In genomic region chr11:96867149-96867548, GRCm38 (mm10) we compare ENCODE assay signal across 9 mouse cellular contexts. TPM values are rescaled to one million over a fixed set of nuclear protein-coding genes. Genes with fewer than 3 reads are reported as not detected.
DNase-seq lines count a peak whose midpoint lies in the region; ATAC-seq and TF ChIP-seq lines count a peak whose summit lies in the region.
"Had no signal": no experiment of that assay in that cellular context is flagged by ENCODE, and none has a peak within 500 bp of the region (broad histone marks: within the 10 kb centered on the region; RNA-seq: fewer than 3 reads in every experiment).

No protein-coding gene starts in this region.

- TF ChIP-seq EP300 in liver, postnatal 0 days (IDR thresholded peaks at IDR 0.05; ENCODE audit: low read depth), result no peak

- DNase-seq in CD4-positive helper T cell, adult 2 months (ENCODE audit: low read depth, low spot score), result peak; percentile 64
- DNase-seq in Patski (ENCODE audit: low read depth, low spot score), result no peak
- DNase-seq in cerebellum, postnatal 36 days, result peak; percentile 73 to 80
- peak; percentile 71 for DNase-seq in gastrocnemius, adult 2 months
- DNase-seq in liver, postnatal 0 days, result peak; percentile 77
- DNase-seq in yolk sac, embryonic 10.5 days (ENCODE audit: low spot score), result peak; percentile 25

- H3K4me2 ChIP-seq in kidney, embryonic 14.5 days (replicated peaks; ENCODE audit: low read depth, low read length), result no peak overlapping the region
- H3K4me2 ChIP-seq in liver, postnatal 0 days (ENCODE audit: low read depth, low read length), result no peak overlapping the region
- H3K4me2 ChIP-seq: heart, embryonic 15.5 days had no signal

- CTCF ChIA-PET in Patski (lab: Charles Lee), result interaction anchor here (1.5 to 1.8 kb wide), 3 partner anchors 39 to 44 kb away, joined by 5 to 13 read pairs (median 8); no protein-coding TSS in a partner anchor

- in situ Hi-C loops in Patski (cut with MboI; ENCODE audit: low pct_unique_long_range_greater_than_20kb), result loop anchor here (5.0 kb wide), 1 partner anchor 45 kb away; no protein-coding TSS in a partner anchor

- peak; percentile 36 for ATAC-seq in Patski
- peak; percentile 46; the same call in 1 of the 2 replicates for ATAC-seq in kidney, embryonic 14.5 days (ENCODE audit: low FRiP score, low TSS enrichment)
- no peak for ATAC-seq in liver, postnatal 0 days

- H3K9me3 ChIP-seq in kidney, embryonic 14.5 days (ENCODE audit: control insufficient read depth, low read length), result no peaks in the 10 kb centered on the region
- H3K9me3 ChIP-seq in liver, postnatal 0 days (ENCODE audit: low read length), result no peaks in the 10 kb centered on the region
- H3K9me3 ChIP-seq: heart, embryonic 15.5 days had no signal

- no peaks in the 10 kb centered on the region for H3K36me3 ChIP-seq in kidney, embryonic 14.5 days (ENCODE audit: control insufficient read depth, insufficient read depth, low read length)
- no peaks in the 10 kb centered on the region for H3K36me3 ChIP-seq in liver, postnatal 0 days (replicated peaks; ENCODE audit: insufficient read depth, low read length)
- H3K36me3 ChIP-seq: heart, embryonic 15.5 days had no signal

- WGBS in kidney, embryonic 14.5 days, result 16% methylated on average over 5 of the region's 5 CpGs
- WGBS in liver, postnatal 0 days (ENCODE audit: insufficient replicate concordance), result 16% methylated on average over 5 of the region's 5 CpGs
- 10% methylated on average over 5 of the region's 5 CpGs for WGBS in olfactory bulb, adult 2 months

- H3K27ac ChIP-seq in gastrocnemius, adult 2 months, result no peak overlapping the region
- no peak overlapping the region for H3K27ac ChIP-seq in kidney, embryonic 14.5 days (ENCODE audit: low read depth, low read length)
- no peak overlapping the region for H3K27ac ChIP-seq in liver, postnatal 0 days (ENCODE audit: low read depth)
- no peak overlapping the region for H3K27ac ChIP-seq in olfactory bulb, adult 2 months (ENCODE audit: insufficient read depth, low read depth, low read length)
- H3K27ac ChIP-seq: heart, embryonic 15.5 days had no signal

- H3K27me3 ChIP-seq in Patski, result no peaks in the 10 kb centered on the region
- H3K27me3 ChIP-seq in kidney, embryonic 14.5 days (ENCODE audit: control insufficient read depth, insufficient read depth, low read length), result no peaks in the 10 kb centered on the region
- peaks cover 13% of the 10 kb centered on the region for H3K27me3 ChIP-seq in liver, postnatal 0 days (ENCODE audit: insufficient read depth, low read length)

- peaks cover 13% of the 10 kb centered on the region; the same call in 1 of the 2 replicates for H3K4me1 ChIP-seq in kidney, embryonic 14.5 days (ENCODE audit: control insufficient read depth, insufficient read depth, low read length)
- no peaks in the 10 kb centered on the region for H3K4me1 ChIP-seq in liver, postnatal 0 days (ENCODE audit: insufficient read depth)
- H3K4me1 ChIP-seq in olfactory bulb, adult 2 months (ENCODE audit: control insufficient read depth, insufficient read depth, low read length), result peaks cover 13% of the 10 kb centered on the region

- TF ChIP-seq POLR2A in olfactory bulb, adult 2 months (IDR thresholded peaks at IDR 0.05; ENCODE audit: insufficient read depth, low read depth, low read length), result no peak

- peak; percentile 83 for TF ChIP-seq CTCF in Patski (IDR thresholded peaks at IDR 0.05)
- TF ChIP-seq CTCF in gastrocnemius, adult 2 months (IDR thresholded peaks at IDR 0.05), result peak; percentile 95
- TF ChIP-seq CTCF in liver, postnatal 0 days (IDR thresholded peaks at IDR 0.05; ENCODE audit: low read depth), result peak; percentile 94
- 0 out of 2 replicates have a peak, but pooled peaks have one; percentile 38 for TF ChIP-seq CTCF in olfactory bulb, adult 2 months (IDR thresholded peaks at IDR 0.05; ENCODE audit: insufficient read depth, low read depth, low read length)

- POLR2A ChIA-PET in Patski (lab: Charles Lee), result interaction anchor here (0.8 to 1.1 kb wide), 2 partner anchors 32 to 42 kb away, joined by 3 to 8 read pairs; no protein-coding TSS in a partner anchor

- intact Hi-C loops in gastrocnemius, adult 2 months (cut with DNase I), result loop anchor here (1.0 kb wide), 1 partner anchor 43 kb away; no protein-coding TSS in a partner anchor

- no peak overlapping the region for H3K9ac ChIP-seq in kidney, embryonic 14.5 days (ENCODE audit: low read depth, low read length)
- no peak overlapping the region for H3K9ac ChIP-seq in liver, postnatal 0 days (replicated peaks)
- H3K9ac ChIP-seq: heart, embryonic 15.5 days had no signal

- H3K4me3 ChIP-seq in gastrocnemius, adult 2 months, result no peak overlapping the region
- no peak overlapping the region for H3K4me3 ChIP-seq in kidney, embryonic 14.5 days (ENCODE audit: low read length)
- no peak overlapping the region for H3K4me3 ChIP-seq in liver, postnatal 0 days (ENCODE audit: low read depth, low read length)
- H3K4me3 ChIP-seq in olfactory bulb, adult 2 months (ENCODE audit: insufficient read depth, low read depth, low read length), result no peak overlapping the region
- H3K4me3 ChIP-seq: heart, embryonic 15.5 days had no signal

RNA-seq across cellular contexts. Expression of gene Copz2, which starts 17.5 kb away (rescaled TPM):
- polyA plus RNA-seq in Patski (2021), result 56.7 TPM
- total RNA-seq in gastrocnemius, adult 2 months (2021), result 10 to 100 TPM; 21.4 to 31.0 TPM
- 94.7 and 106 TPM in 2 replicates for polyA plus RNA-seq in kidney, embryonic 14.5 days (2014; fragmentation: Nextera tagmentation; extraction: Ambion mirVana)
- polyA plus RNA-seq in liver, postnatal 0 days (2015; fragmentation: Nextera tagmentation; extraction: Ambion mirVana), result 51.0 and 55.5 TPM in 2 replicates
- polyA plus RNA-seq in olfactory bulb, adult 2 months (2012; ENCODE audit: insufficient read depth, insufficient read length, low replicate concordance, missing spikeins), result not detected in 2 replicates

RNA-seq across cellular contexts. Expression of gene Nfe2l1, which starts 37.4 kb away (rescaled TPM):
- 362 TPM for polyA plus RNA-seq in Patski (2021)
- 100 to 1,000 TPM; 395 to 484 TPM for total RNA-seq in gastrocnemius, adult 2 months (2021)
- 37.3 and 43.2 TPM in 2 replicates for polyA plus RNA-seq in kidney, embryonic 14.5 days (2014; fragmentation: Nextera tagmentation; extraction: Ambion mirVana)
- 17.6 and 22.1 TPM in 2 replicates for polyA plus RNA-seq in liver, postnatal 0 days (2015; fragmentation: Nextera tagmentation; extraction: Ambion mirVana)
- polyA plus RNA-seq in olfactory bulb, adult 2 months (2012; ENCODE audit: insufficient read depth, insufficient read length, low replicate concordance, missing spikeins), result 349 TPM in 1 of 2 replicates, not detected in the other

RNA-seq across cellular contexts. Expression of gene Cdk5rap3, which starts 49.1 kb away (rescaled TPM):
- polyA plus RNA-seq in Patski (2021), result 95.8 TPM
- total RNA-seq in gastrocnemius, adult 2 months (2021), result 10 to 100 TPM; 21.5 to 24.0 TPM
- 66.9 and 69.1 TPM in 2 replicates for polyA plus RNA-seq in kidney, embryonic 14.5 days (2014; fragmentation: Nextera tagmentation; extraction: Ambion mirVana)
- 38.3 and 38.4 TPM in 2 replicates for polyA plus RNA-seq in liver, postnatal 0 days (2015; fragmentation: Nextera tagmentation; extraction: Ambion mirVana)
- not detected in 2 replicates for polyA plus RNA-seq in olfactory bulb, adult 2 months (2012; ENCODE audit: insufficient read depth, insufficient read length, low replicate concordance, missing spikeins)

Comparison
In these comparisons a context has a peak if more than half of its experiments do, and no peak if none do; other contexts are left out.
1. CTCF ChIP-seq: peak in every context shown above with its lines; median percentile 95 in gastrocnemius, adult 2 months; 94 in liver, postnatal 0 days; 83 in Patski; 38 in olfactory bulb, adult 2 months.
2. RNA of gene Cdk5rap3, which starts 49.1 kb away (polyA plus RNA-seq): 95.8 TPM in Patski (single experiment), 66.9 to 69.1 TPM in kidney, embryonic 14.5 days and 38.3 to 38.4 TPM in liver, postnatal 0 days; not detected in olfactory bulb, adult 2 months; every median in the first group is over 10 times any median in the second.